Mouse (Mus musculus) neural tube, embryonic 12.5 days (tissue): ENCODE results near the gene Tfe3. TPM values are rescaled to one million over a fixed set of nuclear protein-coding genes. Genes with fewer than 3 reads are reported as not detected.
A peak's percentile ranks its signal among the peaks of the same experiment; 100 is the strongest.
"Not testable (repeated sequence)": the region's sequence is repeated elsewhere in the genome, so short reads cannot be mapped to it uniquely, and the experiment has no call there.

ENCODE experiments used
- ATAC-seq: fragments of 200-750 bp; cut with Nextera tagmentation; 2 replicates; pipeline ENCODE4 v1.8.0; 2017; ENCODE audit warnings: low read depth, mild to moderate bottlenecking, moderate TSS enrichment, moderate library complexity; ENCODE audit not compliant: low FRiP score
- H3K27ac ChIP-seq: fragments of 300-500 bp; sonication (generic); 2 replicates; pipeline ENCODE4 v1.5.1; 2016
- H3K27me3 ChIP-seq: fragments of 300-500 bp; sonication (generic); replicated peaks from 2 replicates; pipeline ENCODE4 v1.6.1; 2016; ENCODE audit warnings: mild to moderate bottlenecking
- H3K36me3 ChIP-seq: fragments of 300-500 bp; sonication (generic); 2 replicates; pipeline ENCODE4 v1.6.1; 2016; ENCODE audit warnings: mild to moderate bottlenecking
- H3K4me1 ChIP-seq: fragments of 300-500 bp; sonication (generic); 2 replicates; pipeline ENCODE4 v1.6.1; 2016
- H3K4me2 ChIP-seq: fragments of 300-500 bp; sonication (generic); replicated peaks from 2 replicates; pipeline ENCODE4 v1.6.1; 2016; ENCODE audit warnings: mild to moderate bottlenecking
- H3K4me3 ChIP-seq: fragments of 300-500 bp; sonication (generic); 2 replicates; pipeline ENCODE4 v1.5.1; 2016
- H3K9ac ChIP-seq: fragments of 300-500 bp; sonication (generic); 2 replicates; pipeline ENCODE4 v1.6.1; 2016; ENCODE audit warnings: mild to moderate bottlenecking
- H3K9me3 ChIP-seq: fragments of 300-500 bp; sonication (generic); 2 replicates; pipeline ENCODE4 v1.6.1; 2016; ENCODE audit warnings: mild to moderate bottlenecking
- WGBS: fragments of 180-500 bp; shearing (Covaris S2); methylation state at CpG from one replicate; pipeline ENCODE4 v1.1.7; 2016; 5-methylcytosine and 5-hydroxymethylcytosine counted together
- polyA plus RNA-seq: library from polyadenylated mRNA; unstranded; fragments of >200 nt; fragmentation: Nextera tagmentation; extraction: Ambion mirVana; gene quantifications from 2 replicates; pipeline ENCODE4 v1.2.1, GENCODE M21; 2016

Tfe3 gene
- polyA plus RNA-seq, 1 experiment from 2014 or later = 35.5 TPM

GRCm38 (mm10) chrX:7728922-7729265 lies 33.5 kb upstream of the Tfe3 start:
- peak overlapping the region; percentile 59 for H3K4me2 ChIP-seq
- WGBS = 29% methylated on average over 4 of the region's 4 CpGs
- H3K27ac ChIP-seq = no peak overlapping the region
- H3K9ac ChIP-seq = peak overlapping the region; percentile 55
- no peaks in the 10 kb centered on the region; the same call in 1 of the 2 replicates for H3K4me1 ChIP-seq
- peak overlapping the region; percentile 40 for H3K4me3 ChIP-seq
- peaks cover 15% of the 10 kb centered on the region for H3K36me3 ChIP-seq
- H3K27me3 ChIP-seq = no peaks in the 10 kb centered on the region
- H3K9me3 ChIP-seq = no peaks in the 10 kb centered on the region
- ATAC-seq = no peak

- Histone ChIP-seq H3K27ac (no peak overlapping the region), H3K36me3 (no peaks in the 10 kb centered on the region), H3K4me1 (no peaks in the 10 kb centered on the region; the same call in 1 of the 2 replicates), H3K9me3 (no peaks in the 10 kb centered on the region), H3K4me2 (no peak overlapping the region), H3K4me3 (no peak overlapping the region), H3K27me3 (no peaks in the 10 kb centered on the region), H3K9ac (no peak overlapping the region)
- 29% methylated on average over 26 of the region's 26 CpGs for WGBS
- ATAC-seq = no peak; the same call in 1 of the 2 replicates
Observed at GRCm38 (mm10) chrX:7733571-7734156, 28.7 kb upstream of the Tfe3 start.

- Histone ChIP-seq H3K9me3 (no peaks in the 10 kb centered on the region), H3K4me2 (no peak overlapping the region), H3K27ac (no peak overlapping the region), H3K9ac (no peak overlapping the region), H3K4me1 (no peaks in the 10 kb centered on the region), H3K4me3 (no peak overlapping the region), H3K36me3 (no peaks in the 10 kb centered on the region), H3K27me3 (no peaks in the 10 kb centered on the region)
- WGBS = 77% methylated on average over 14 of the region's 14 CpGs
- no peak for ATAC-seq
Observed at GRCm38 (mm10) chrX:7739336-7740081, 22.9 kb upstream of the Tfe3 start.

GRCm38 (mm10) chrX:7740082-7740819 lies 22.1 kb upstream of the Tfe3 start:
- no peak overlapping the region for H3K4me3 ChIP-seq

GRCm38 (mm10) chrX:7741103-7741502 lies 21.3 kb upstream of the Tfe3 start:
- Histone ChIP-seq H3K9me3 (no peaks in the 10 kb centered on the region), H3K36me3 (no peaks in the 10 kb centered on the region), H3K4me1 (no peaks in the 10 kb centered on the region), H3K4me3 (no peak overlapping the region), H3K27ac (no peak overlapping the region), H3K4me2 (no peak overlapping the region), H3K27me3 (no peaks in the 10 kb centered on the region), H3K9ac (no peak overlapping the region)
- 81% methylated on average over 5 of the region's 5 CpGs for WGBS
- no peak for ATAC-seq

More at GRCm38 (mm10) chrX:7740082-7740819, 22.1 kb upstream of the Tfe3 start:
- Histone ChIP-seq H3K4me1 (no peaks in the 10 kb centered on the region), H3K36me3 (no peaks in the 10 kb centered on the region), H3K4me2 (no peak overlapping the region), H3K9me3 (no peaks in the 10 kb centered on the region), H3K27me3 (no peaks in the 10 kb centered on the region), H3K27ac (no peak overlapping the region), H3K9ac (no peak overlapping the region)
- WGBS = 77% methylated on average over 10 of the region's 10 CpGs
- ATAC-seq = no peak

GRCm38 (mm10) chrX:7743470-7743869 lies 18.9 kb upstream of the Tfe3 start:
- Histone ChIP-seq H3K9ac (no peak overlapping the region), H3K36me3 (no peaks in the 10 kb centered on the region), H3K27me3 (no peaks in the 10 kb centered on the region), H3K9me3 (no peaks in the 10 kb centered on the region), H3K4me1 (no peaks in the 10 kb centered on the region), H3K4me2 (no peak overlapping the region), H3K27ac (no peak overlapping the region), H3K4me3 (no peak overlapping the region)
- 61% methylated on average over 5 of the region's 5 CpGs for WGBS
- ATAC-seq = no peak

GRCm38 (mm10) chrX:7744940-7745339 lies 17.4 kb upstream of the Tfe3 start:
- Histone ChIP-seq H3K4me3 (no peak overlapping the region), H3K4me2 (no peak overlapping the region), H3K27ac (no peak overlapping the region), H3K27me3 (no peaks in the 10 kb centered on the region), H3K4me1 (no peaks in the 10 kb centered on the region), H3K36me3 (no peaks in the 10 kb centered on the region), H3K9ac (no peak overlapping the region), H3K9me3 (no peaks in the 10 kb centered on the region)
- WGBS = 73% methylated on average over 1 of the region's 1 CpGs
- no peak for ATAC-seq

GRCm38 (mm10) chrX:7745429-7745828 lies 16.9 kb upstream of the Tfe3 start:
- 85% methylated on average over 8 of the region's 8 CpGs for WGBS
- no peaks in the 10 kb centered on the region for H3K4me1 ChIP-seq
- no peaks in the 10 kb centered on the region for H3K27me3 ChIP-seq
- H3K9me3 ChIP-seq = no peaks in the 10 kb centered on the region
- no peak overlapping the region for H3K4me2 ChIP-seq
- H3K36me3 ChIP-seq = no peaks in the 10 kb centered on the region
- H3K27ac ChIP-seq = no peak overlapping the region
- no peak for ATAC-seq
- no peak overlapping the region for H3K4me3 ChIP-seq
- H3K9ac ChIP-seq = no peak overlapping the region

- H3K27me3 ChIP-seq = no peaks in the 10 kb centered on the region
- H3K36me3 ChIP-seq = no peaks in the 10 kb centered on the region
- H3K27ac ChIP-seq = no peak within 1 kb of the TSS
- ATAC-seq = peak; percentile 84
- peak within 1 kb of the TSS; percentile 62 for H3K4me3 ChIP-seq
- no peaks in the 10 kb centered on the region for H3K9me3 ChIP-seq
- no peaks in the 10 kb centered on the region for H3K4me1 ChIP-seq
- peak within 1 kb of the TSS; percentile 69 for H3K9ac ChIP-seq
- H3K4me2 ChIP-seq = peak within 1 kb of the TSS; percentile 62
- 8% methylated on average over 40 of the region's 56 CpGs for WGBS
Observed at GRCm38 (mm10) chrX:7750432-7751116, 11.8 kb upstream of the Tfe3 start, which contains the start of gene Ccdc120. Gene Ccdc120, minus strand, starts transcription at chrX:7750905.

- WGBS = 15% methylated on average over 3 of the region's 3 CpGs
Observed at GRCm38 (mm10) chrX:7753627-7754026, 8.7 kb upstream of the Tfe3 start.

GRCm38 (mm10) chrX:7762921-7763197 lies 499 bp downstream of the Tfe3 start:
- Histone ChIP-seq H3K4me3 (peak overlapping the region; percentile 57), H3K4me2 (peak overlapping the region; percentile 69), H3K4me1 (peaks cover 9% of the 10 kb centered on the region; the same call in 1 of the 2 replicates), H3K27me3 (no peaks in the 10 kb centered on the region), H3K9ac (peak overlapping the region; percentile 60), H3K27ac (no peak overlapping the region; the same call in 1 of the 2 replicates), H3K9me3 (no peaks in the 10 kb centered on the region), H3K36me3 (peaks cover 14% of the 10 kb centered on the region; the same call in 1 of the 2 replicates)
- 11% methylated on average over 21 of the region's 21 CpGs for WGBS
- ATAC-seq = peak; percentile 51

More at GRCm38 (mm10) chrX:7753627-7754026, 8.7 kb upstream of the Tfe3 start:
- H3K9me3 ChIP-seq, H3K4me1 ChIP-seq, H3K27ac ChIP-seq, H3K4me3 ChIP-seq, H3K4me2 ChIP-seq, H3K9ac ChIP-seq, H3K36me3 ChIP-seq, H3K27me3 ChIP-seq: not testable (repeated sequence)
- ATAC-seq = 0 out of 2 replicates have a peak, but pooled peaks have one; percentile 30
